Mouse (Mus musculus) bone marrow macrophage, adult 2 months (primary cell): ENCODE data around the gene Smim24. TPM values are rescaled to one million over a fixed set of nuclear protein-coding genes. Genes with fewer than 3 reads are reported as not detected.
A peak's percentile ranks its signal among the peaks of the same experiment; 100 is the strongest.

Experiments used
- H3K27ac ChIP-seq: 2 replicates; pipeline ENCODE4 v1.5.1; 2012; ENCODE audit warnings: low read depth, low read length; ENCODE audit not compliant: insufficient read depth
- H3K4me1 ChIP-seq: 2 replicates; pipeline ENCODE4 v1.6.1; 2012; ENCODE audit warnings: low read length; ENCODE audit not compliant: control insufficient read depth, insufficient read depth
- H3K4me3 ChIP-seq: 2 replicates; pipeline ENCODE4 v1.5.1; 2012; ENCODE audit warnings: mild to moderate bottlenecking, low read length, moderate library complexity; ENCODE audit not compliant: insufficient read depth
- CTCF ChIP-seq: IDR thresholded peaks from 2 replicates; pipeline ENCODE4 v1.5.1; 2012; ENCODE audit warnings: low read depth, mild to moderate bottlenecking, low read length, moderate library complexity
- POLR2A ChIP-seq: IDR thresholded peaks from 2 replicates; pipeline ENCODE4 v1.6.1; 2012; ENCODE audit warnings: mild to moderate bottlenecking, low read depth, low read length, borderline replicate concordance
- polyA plus RNA-seq: library from polyadenylated mRNA; stranded (reverse); fragments of >200 nt; gene quantifications from 2 replicates; pipeline ENCODE4 v1.2.4, GENCODE M21; 2012; ENCODE audit not compliant: missing spikeins, insufficient read depth, insufficient read length

The Smim24 gene
- polyA plus RNA-seq, 1 experiment = 45.5 TPM

- peaks cover 31% of the 10 kb centered on the region for H3K4me1 ChIP-seq
Observed at GRCm38 (mm10) chr10:81413310-81414261, 20.7 kb downstream of the Smim24 start.

DNA sequence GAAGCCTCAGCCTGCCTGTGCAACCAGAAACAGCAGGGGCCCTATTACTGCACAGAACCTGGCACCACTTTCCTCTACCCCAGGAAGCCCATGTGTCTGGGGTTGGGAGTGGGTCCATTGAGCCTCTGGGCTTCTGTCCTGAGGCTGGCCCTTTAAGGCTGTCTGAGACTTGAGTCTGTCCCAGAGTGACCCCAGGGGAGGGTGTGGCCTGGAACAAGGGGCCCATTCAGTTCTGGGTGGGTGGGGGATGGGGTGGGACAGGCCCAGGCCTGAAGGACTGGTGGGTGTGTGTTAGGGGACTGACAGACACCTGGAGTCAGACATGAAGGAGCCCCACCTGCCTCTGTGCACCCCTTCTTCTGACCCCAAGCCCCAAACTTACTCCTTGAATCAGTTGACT lies 21.8 kb downstream of the Smim24 start:
- Histone ChIP-seq H3K27ac (no peak overlapping the region), H3K4me1 (peaks cover 27% of the 10 kb centered on the region), H3K4me3 (no peak overlapping the region)
- TF ChIP-seq CTCF (no peak; the same call in 1 of the 2 replicates), POLR2A (no peak)

More at GRCm38 (mm10) chr10:81413310-81414261, 20.7 kb downstream of the Smim24 start:
- TF ChIP-seq POLR2A (no peak), CTCF (no peak)
- peak overlapping the region; percentile 26; the same call in 1 of the 2 replicates for H3K4me3 ChIP-seq
- H3K27ac ChIP-seq = peak overlapping the region; percentile 28; the same call in 1 of the 2 replicates

DNA sequence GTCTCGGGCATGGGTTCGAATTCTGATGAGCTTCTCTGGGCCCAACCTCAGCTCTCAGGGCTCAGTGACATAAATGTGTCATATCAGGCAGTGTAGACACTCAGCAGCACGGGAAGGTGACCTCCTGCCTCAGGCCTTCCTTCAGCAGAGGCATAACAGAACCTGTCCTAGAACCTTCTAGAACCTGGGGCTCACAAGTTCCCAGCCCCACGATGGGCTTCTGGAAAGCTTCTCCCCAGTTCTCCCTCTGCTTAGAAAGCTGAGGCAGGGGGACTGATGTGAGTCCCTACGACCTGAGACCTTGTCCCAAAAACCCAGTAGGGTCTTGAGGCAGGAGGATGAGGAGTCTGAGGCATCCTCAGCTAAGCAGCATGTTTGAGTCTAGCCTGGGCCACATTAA lies 22.3 kb downstream of the Smim24 start:
- TF ChIP-seq CTCF (no peak), POLR2A (no peak)
- Histone ChIP-seq H3K4me3 (no peak overlapping the region), H3K27ac (no peak overlapping the region), H3K4me1 (peaks cover 22% of the 10 kb centered on the region)

- no peak overlapping the region for H3K4me3 ChIP-seq
- H3K27ac ChIP-seq = no peak overlapping the region
- no peak for TF ChIP-seq POLR2A
- no peak for TF ChIP-seq CTCF
- H3K4me1 ChIP-seq = peaks cover 16% of the 10 kb centered on the region
Observed at GRCm38 (mm10) chr10:81415549-81416310, 22.9 kb downstream of the Smim24 start.

DNA sequence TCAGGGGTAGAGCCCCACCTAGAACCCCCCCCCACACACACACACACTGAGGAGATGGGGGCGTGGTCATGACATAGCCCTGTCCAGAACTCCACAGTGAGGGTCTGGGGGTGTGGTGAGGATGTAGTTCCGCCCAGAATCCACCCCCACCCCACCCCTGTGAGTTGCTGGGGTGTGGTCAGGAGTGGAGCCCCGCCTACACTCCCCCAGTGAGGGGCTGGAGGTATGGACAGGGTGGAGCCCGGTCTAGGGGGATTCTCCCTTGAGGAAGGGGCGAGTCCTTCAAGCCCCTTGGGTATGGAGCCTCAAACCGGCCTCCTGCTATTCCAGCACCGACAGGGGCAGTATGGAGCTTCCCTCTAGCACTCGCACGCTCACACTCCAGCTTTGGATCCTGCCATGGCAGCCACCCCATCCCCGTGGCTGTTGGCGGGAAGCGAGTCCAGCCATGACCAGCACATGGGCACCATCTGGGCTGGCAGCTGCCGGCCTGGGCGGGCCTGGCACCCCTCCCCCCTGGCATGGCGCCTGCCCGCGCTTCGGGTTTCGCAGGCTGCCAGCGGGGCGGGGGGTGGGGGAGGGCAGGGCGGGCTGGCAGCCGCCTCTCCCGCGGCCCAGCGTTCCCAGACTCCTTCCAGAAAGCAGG lies 23.9 kb downstream of the Smim24 start:
- Histone ChIP-seq H3K27ac (no peak overlapping the region), H3K4me1 (peaks cover 9% of the 10 kb centered on the region), H3K4me3 (no peak overlapping the region)
- no peak for TF ChIP-seq POLR2A
- TF ChIP-seq CTCF = no peak

DNA sequence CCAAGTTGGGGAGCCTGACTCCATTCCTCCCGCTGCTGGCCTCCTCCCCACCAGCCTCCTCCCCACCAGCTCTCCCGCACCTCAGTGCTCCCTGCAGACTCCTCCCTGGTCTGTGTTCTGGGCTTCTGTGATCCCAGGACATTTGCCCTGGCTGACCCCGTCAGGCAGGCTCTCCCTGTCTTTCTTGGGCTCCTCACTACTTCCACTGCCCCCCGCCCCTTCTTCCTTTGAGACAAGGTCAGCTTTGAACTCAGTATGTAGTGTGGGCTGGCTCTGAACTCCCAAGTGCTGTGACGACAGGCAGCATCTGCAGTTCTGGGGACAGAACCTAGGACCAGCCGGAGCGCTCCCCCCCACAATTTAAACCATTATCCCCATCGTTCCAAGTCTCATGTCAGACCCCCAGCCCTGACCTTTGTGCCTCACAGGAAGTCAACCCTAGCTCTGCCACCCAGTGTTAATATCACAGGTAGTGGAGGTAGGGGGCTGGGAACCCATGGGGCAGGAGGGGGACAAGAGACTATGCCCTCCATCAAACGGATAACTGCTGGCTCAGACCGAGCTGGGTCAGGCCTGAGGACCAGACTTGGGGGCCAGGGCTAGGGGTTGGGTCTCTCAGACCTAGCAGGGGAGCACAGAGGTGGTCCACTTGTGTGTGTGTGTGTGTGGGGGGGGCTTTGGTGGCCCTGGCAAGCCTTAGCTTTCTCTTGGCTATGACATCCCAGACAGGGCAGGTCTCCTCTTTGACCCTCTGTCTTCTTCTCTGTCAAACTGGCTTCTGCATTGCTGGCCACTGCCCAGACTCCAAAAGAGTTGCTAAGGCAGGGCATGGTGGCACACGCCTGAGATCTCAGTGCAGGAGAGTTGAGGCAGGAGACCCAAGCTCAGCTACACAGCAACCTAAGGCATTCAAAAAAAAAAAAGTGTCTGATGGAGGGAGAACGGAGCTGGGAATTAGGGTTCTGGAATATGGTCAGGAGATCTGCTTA lies 24.7 kb downstream of the Smim24 start:
- TF ChIP-seq POLR2A (no peak), CTCF (no peak)
- H3K27ac ChIP-seq = no peak overlapping the region
- no peak overlapping the region for H3K4me3 ChIP-seq
- H3K4me1 ChIP-seq = peaks cover 9% of the 10 kb centered on the region

GRCm38 (mm10) chr10:81418216-81419070 lies 25.6 kb downstream of the Smim24 start:
- no peak for TF ChIP-seq POLR2A
- no peak for TF ChIP-seq CTCF
- H3K27ac ChIP-seq = no peak overlapping the region
- H3K4me1 ChIP-seq = peaks cover 9% of the 10 kb centered on the region
- no peak overlapping the region for H3K4me3 ChIP-seq

- TF ChIP-seq CTCF (no peak), POLR2A (no peak)
- H3K4me3 ChIP-seq = no peak overlapping the region
- peaks cover 3% of the 10 kb centered on the region for H3K4me1 ChIP-seq
- H3K27ac ChIP-seq = no peak overlapping the region
Observed at GRCm38 (mm10) chr10:81419111-81419928, 26.5 kb downstream of the Smim24 start.
